Mouse (Mus musculus) erythroblast, embryonic 14.5 days (primary cell): ENCODE measurements at regions not wholly inside any gene's neighbourhood (a gene's known extent, or its start where the extent isn't known, plus 50 kb on each side); places are given as distances from the start of the nearest gene placed in this dataset.

Source experiments
- H3K27me3 ChIP-seq: 2 replicates; pipeline ENCODE4 v1.6.1; 2012; ENCODE audit warnings: inconsistent platforms; ENCODE audit not compliant: control insufficient read depth
- H3K36me3 ChIP-seq: 2 replicates; pipeline ENCODE4 v1.6.1; 2012; ENCODE audit warnings: mild to moderate bottlenecking, inconsistent platforms; ENCODE audit not compliant: control insufficient read depth
- H3K4me1 ChIP-seq: 2 replicates; pipeline ENCODE4 v1.6.1; 2012; ENCODE audit warnings: inconsistent platforms; ENCODE audit not compliant: control insufficient read depth
- H3K4me3 ChIP-seq: replicated peaks from 2 replicates; pipeline ENCODE3; 2012; ENCODE audit warnings: moderate library complexity, mild to moderate bottlenecking, inconsistent platforms
- H3K9me3 ChIP-seq: 2 replicates; pipeline ENCODE4 v1.6.1; 2012; ENCODE audit warnings: low read length, inconsistent platforms, mixed read lengths; ENCODE audit not compliant: control insufficient read depth
- GATA1 ChIP-seq: IDR thresholded peaks from 2 replicates; pipeline ENCODE4 v1.6.1; 2012; ENCODE audit warnings: low read length, inconsistent platforms, mixed read lengths
- TAL1 ChIP-seq: IDR thresholded peaks from 3 replicates; pipeline ENCODE4 v1.6.1; 2012; ENCODE audit warnings: low read length, inconsistent platforms, mixed read lengths

DNA sequence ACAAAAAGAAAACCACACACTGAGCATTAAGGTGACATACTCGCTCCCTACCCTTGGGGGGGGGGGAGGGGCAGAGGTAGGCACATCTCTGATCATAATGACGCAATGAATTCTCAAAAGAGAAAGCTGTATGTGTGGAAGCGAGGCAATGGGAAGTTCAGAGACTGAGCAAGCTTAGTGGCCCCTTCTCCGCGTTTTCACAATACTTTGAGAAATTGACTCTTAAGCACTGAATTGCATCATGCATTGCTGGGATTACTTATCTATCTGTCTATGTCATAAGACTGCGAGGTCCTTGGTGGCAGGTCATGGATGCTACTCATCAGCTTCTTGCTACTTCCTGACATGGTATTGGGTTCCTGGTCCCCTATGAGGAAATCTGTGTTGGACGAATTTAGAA is 193.2 kb upstream of the Dkk2 start:
- Histone ChIP-seq H3K27me3 (no peaks in the 10 kb centered on the region), H3K36me3 (no peaks in the 10 kb centered on the region)

DNA sequence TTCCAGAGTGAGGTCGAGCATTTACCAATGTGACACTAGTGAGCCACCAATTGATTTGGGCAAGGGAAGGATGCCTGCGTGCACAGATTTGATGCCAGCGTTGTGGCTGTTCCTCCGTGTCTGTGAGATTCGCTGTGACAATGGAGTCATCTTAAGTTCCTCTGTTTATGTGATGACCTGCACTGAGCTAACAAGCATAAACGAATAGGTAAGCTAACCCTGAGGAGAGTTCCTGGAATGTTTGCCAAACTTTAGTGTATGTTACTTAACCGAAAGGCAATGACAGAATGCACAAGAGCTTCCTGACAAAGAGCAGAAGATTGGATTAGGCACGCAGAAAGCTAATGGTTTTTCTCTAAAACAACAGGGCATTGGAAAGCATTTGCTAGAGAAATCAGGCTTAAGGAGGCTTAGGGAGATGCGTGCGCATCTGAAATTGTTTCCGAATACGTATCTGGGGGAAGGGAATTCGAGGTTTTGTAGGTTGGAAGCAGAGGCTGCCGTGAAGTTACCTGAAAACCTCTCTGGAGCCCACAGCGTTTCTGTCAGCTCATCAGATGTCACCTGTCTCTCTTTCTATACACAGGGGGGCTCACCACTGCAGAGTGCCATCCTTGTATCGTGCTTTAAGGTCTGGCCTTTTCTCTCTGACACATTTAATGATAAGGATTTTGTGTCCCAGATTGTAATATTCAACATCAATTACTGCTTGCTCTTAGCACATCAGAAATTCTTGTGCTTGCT is 191.9 kb upstream of the Dkk2 start:
- no peaks in the 10 kb centered on the region for H3K4me1 ChIP-seq
- no peak overlapping the region for H3K4me3 ChIP-seq
- no peak for TF ChIP-seq TAL1
- TF ChIP-seq GATA1 = no peak
- no peaks in the 10 kb centered on the region for H3K9me3 ChIP-seq
- H3K36me3 ChIP-seq = no peaks in the 10 kb centered on the region
- no peaks in the 10 kb centered on the region for H3K27me3 ChIP-seq

More for the DNA sequence above, 193.2 kb upstream of the Dkk2 start:
- TF ChIP-seq TAL1 (no peak), GATA1 (no peak)
- Histone ChIP-seq H3K4me1 (no peaks in the 10 kb centered on the region), H3K4me3 (no peak overlapping the region), H3K9me3 (no peaks in the 10 kb centered on the region)

DNA sequence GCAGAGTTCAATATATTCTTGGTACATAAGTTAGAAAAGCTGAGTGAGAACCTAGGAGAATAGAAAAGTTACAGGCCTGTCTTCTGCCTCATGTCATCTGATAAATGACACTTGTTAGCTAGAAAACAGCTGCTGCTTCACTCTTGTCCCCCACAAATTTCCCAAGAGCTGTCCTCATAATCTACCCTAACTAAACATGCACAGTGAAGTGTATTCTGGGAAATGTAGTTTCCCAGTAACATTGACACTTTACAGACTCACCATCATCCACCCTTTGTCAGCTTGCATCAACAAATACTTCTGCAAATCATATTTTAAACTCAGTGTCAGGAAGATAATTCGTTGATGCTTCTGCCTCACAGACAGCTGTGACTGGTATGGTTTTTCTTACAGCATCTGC is 190.0 kb upstream of the Dkk2 start:
- Histone ChIP-seq H3K36me3 (no peaks in the 10 kb centered on the region), H3K9me3 (no peaks in the 10 kb centered on the region), H3K4me1 (no peaks in the 10 kb centered on the region), H3K27me3 (no peaks in the 10 kb centered on the region), H3K4me3 (no peak overlapping the region)
- TF ChIP-seq GATA1 (no peak), TAL1 (no peak)

DNA sequence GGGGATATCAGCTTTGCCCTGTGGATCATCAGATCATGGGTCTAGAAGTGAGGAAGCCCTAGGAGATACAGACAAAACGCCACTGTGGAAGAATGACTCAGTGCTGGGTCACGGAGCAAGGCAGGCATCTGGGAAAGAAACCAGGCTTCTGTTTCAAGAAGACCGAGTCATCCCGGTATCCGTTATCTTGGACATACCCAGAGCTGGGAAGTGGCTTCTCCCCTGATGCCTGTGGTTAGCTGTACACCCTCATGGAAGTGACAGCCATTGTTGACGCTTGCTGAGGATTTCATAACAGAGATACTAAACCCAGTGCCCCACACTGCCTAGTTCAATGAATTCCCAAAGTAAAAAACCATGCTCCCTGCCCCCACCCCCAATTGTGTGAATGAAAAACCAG is 171.6 kb upstream of the Dkk2 start:
- no peaks in the 10 kb centered on the region for H3K27me3 ChIP-seq
- H3K9me3 ChIP-seq = peaks cover 7% of the 10 kb centered on the region
- no peaks in the 10 kb centered on the region for H3K36me3 ChIP-seq
- H3K4me1 ChIP-seq = no peaks in the 10 kb centered on the region
- TF ChIP-seq TAL1 = no peak
- TF ChIP-seq GATA1 = no peak
- H3K4me3 ChIP-seq = no peak overlapping the region

DNA sequence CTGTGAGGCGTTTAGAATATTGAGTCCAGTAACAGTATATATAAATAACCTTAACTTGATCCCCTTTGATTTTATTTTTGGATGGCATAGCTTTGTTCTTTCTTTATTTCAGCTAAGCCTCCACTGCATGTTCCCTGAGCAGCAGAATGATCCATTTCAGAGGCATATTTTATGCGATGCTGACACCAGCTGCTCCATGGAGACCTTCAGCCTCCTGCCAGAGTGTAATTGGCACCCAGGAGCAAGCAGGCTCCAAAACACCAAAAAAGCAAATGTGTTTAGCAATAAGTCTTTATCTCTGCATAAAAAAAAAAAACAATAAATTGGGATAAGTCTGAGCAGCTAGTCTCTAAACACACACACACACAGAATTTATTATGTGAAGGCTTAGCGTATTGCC is 170.7 kb upstream of the Dkk2 start:
- Histone ChIP-seq H3K4me3 (no peak overlapping the region), H3K9me3 (peaks cover 9% of the 10 kb centered on the region), H3K36me3 (no peaks in the 10 kb centered on the region), H3K27me3 (no peaks in the 10 kb centered on the region), H3K4me1 (no peaks in the 10 kb centered on the region)
- TF ChIP-seq GATA1 = no peak
- no peak for TF ChIP-seq TAL1

DNA sequence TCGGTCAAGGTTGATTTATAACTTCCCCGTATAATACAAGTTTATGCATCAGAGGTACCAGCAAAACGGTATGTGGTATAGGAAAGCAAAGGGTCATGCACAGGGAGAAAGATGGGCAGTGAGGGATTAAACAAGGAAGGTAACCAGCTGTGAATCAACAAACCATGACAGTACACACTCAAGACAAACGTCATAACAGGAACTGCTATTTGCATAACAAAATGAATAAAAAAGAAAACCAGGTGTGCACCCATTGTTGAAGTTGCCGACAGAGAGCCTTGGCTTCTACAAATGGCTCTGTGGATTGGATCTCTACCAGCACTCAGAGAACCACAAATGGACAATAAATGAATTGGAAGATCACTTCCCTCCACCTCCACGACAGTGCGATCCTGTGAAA is 170.1 kb upstream of the Dkk2 start:
- no peak overlapping the region for H3K4me3 ChIP-seq
- H3K27me3 ChIP-seq = no peaks in the 10 kb centered on the region
- no peaks in the 10 kb centered on the region for H3K36me3 ChIP-seq
- TF ChIP-seq GATA1 = no peak
- no peak for TF ChIP-seq TAL1
- no peaks in the 10 kb centered on the region for H3K4me1 ChIP-seq
- peaks cover 13% of the 10 kb centered on the region for H3K9me3 ChIP-seq

DNA sequence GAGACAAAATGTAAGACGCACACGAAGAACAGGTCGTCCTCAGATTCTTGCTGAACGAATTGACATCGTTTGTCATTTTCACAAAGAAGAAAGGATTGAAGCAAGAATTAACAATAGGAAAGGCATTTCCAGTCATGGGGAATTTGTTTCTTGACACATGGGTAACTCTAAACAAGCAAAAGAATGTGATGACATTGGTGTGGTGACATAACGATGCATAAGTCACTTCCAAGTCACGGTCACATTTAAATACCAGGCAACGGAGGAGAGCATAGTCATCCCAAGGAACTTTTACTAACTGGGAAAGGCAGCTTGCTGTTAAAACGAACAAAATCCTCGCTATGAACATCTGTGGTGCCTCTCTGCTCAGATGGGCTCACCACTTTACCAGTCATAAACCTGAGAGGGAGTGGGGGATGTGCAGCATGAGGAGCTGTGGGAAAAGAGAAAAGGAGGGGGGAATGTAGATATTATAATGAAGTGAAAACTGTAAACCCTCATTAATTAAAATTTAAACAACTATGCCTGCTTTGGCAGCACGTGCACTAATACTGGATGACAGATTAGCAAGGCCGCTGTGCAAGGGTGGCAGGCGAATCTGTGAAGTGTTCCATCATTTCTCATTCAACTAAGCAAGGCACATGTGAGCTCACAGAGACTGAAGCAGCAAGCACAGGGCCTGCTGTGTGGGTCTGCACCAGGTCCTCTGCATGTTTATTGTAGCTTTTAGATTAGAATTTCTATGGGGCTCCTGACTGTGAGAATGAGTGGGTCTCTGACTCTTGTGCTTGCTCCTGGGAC is 167.2 kb upstream of the Dkk2 start:
- H3K36me3 ChIP-seq = no peaks in the 10 kb centered on the region
- TF ChIP-seq GATA1 (no peak), TAL1 (no peak)
- no peak overlapping the region for H3K4me3 ChIP-seq
- no peaks in the 10 kb centered on the region for H3K4me1 ChIP-seq
- peaks cover 10% of the 10 kb centered on the region; the same call in 1 of the 2 replicates for H3K9me3 ChIP-seq
- H3K27me3 ChIP-seq = no peaks in the 10 kb centered on the region

DNA sequence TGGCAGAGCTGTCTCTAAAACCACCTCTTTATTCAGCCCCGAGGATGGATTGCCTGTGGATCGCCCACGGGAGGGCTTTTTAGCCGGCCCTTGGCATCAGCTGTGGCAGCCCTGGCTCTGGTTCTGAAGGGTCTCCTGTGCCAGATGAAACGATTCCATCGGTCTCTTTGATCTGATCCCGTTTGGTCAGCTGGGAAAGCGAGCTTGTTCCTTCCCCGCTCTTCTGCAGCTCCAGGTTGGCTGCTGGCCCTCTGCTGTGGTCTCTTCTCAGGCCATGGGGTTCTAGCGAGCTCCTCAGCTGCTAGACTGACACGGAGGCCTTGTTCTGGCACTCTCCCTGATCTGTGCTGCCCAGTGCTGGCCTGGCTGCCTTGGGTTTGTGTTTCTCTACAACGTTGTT is 165.6 kb upstream of the Dkk2 start:
- H3K4me3 ChIP-seq = no peak overlapping the region
- no peaks in the 10 kb centered on the region for H3K4me1 ChIP-seq
- no peaks in the 10 kb centered on the region for H3K27me3 ChIP-seq
- TF ChIP-seq GATA1 = no peak
- no peak for TF ChIP-seq TAL1
- no peaks in the 10 kb centered on the region for H3K36me3 ChIP-seq
- H3K9me3 ChIP-seq = peaks cover 6% of the 10 kb centered on the region; the same call in 1 of the 2 replicates

DNA sequence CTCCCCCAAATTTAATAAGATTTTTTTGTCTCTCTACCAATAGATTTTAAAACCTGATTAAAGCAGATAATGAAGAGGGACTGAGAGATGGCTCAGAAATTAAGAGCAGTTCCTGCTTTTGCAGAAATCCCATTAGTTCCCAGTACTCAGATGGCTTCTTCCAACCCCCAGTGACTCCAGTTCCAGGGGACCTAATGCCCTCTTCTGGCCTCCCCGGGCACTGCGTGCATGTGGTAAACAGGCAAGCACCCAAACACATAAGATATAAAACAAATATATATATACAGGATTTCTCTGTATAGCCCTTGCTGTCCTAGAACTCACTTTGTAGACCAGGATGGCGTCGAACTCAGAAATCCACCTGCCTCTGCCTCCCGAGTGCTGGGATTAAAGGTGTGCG is 163.9 kb upstream of the Dkk2 start:
- TF ChIP-seq GATA1 = no peak
- TF ChIP-seq TAL1 = no peak
- no peaks in the 10 kb centered on the region for H3K4me1 ChIP-seq
- H3K4me3 ChIP-seq = no peak overlapping the region
- peaks cover 6% of the 10 kb centered on the region; the same call in 1 of the 2 replicates for H3K9me3 ChIP-seq
- no peaks in the 10 kb centered on the region for H3K36me3 ChIP-seq
- H3K27me3 ChIP-seq = no peaks in the 10 kb centered on the region
